Mouse (Mus musculus): ENCODE data around the gene Pabpc1l. TPM values are rescaled to one million over a fixed set of nuclear protein-coding genes. Genes with fewer than 3 reads are reported as not detected.

Pabpc1l gene
- polyA plus RNA-seq, 1 experiment from 2014 or later, result 1.4 TPM

GRCm38 (mm10) chr2:164079488-164079887 lies 54.2 kb downstream of the Pabpc1l start:
- H3K27ac ChIP-seq (replicated peaks; ENCODE audit: low read depth, low read length), result no peak overlapping the region
- H3K4me1 ChIP-seq (ENCODE audit: control insufficient read depth, insufficient read depth, low read length), result no peaks in the 10 kb centered on the region
- ATAC-seq (replicated peaks; ENCODE audit: insufficient number of reproducible peaks, low FRiP score, low TSS enrichment, low read depth) (no peak), DNase-seq (ENCODE audit: low spot score) (no peak)
- H3K9ac ChIP-seq (replicated peaks; ENCODE audit: low read length), result no peak overlapping the region
- H3K4me2 ChIP-seq (ENCODE audit: low read depth, low read length), result no peak overlapping the region
- H3K4me3 ChIP-seq (ENCODE audit: low read depth, low read length), result no peak overlapping the region
- H3K9me3 ChIP-seq (replicated peaks; ENCODE audit: control insufficient read depth, low read length), result no peaks in the 10 kb centered on the region
- WGBS, result 86% methylated on average over 6 of the region's 6 CpGs
- H3K27me3 ChIP-seq (ENCODE audit: control insufficient read depth, insufficient read depth, low read length), result no peaks in the 10 kb centered on the region
- H3K36me3 ChIP-seq (replicated peaks; ENCODE audit: control insufficient read depth, insufficient read depth, low read depth, low read length), result peaks cover 2% of the 10 kb centered on the region; the same call in 1 of the 2 replicates

DNA sequence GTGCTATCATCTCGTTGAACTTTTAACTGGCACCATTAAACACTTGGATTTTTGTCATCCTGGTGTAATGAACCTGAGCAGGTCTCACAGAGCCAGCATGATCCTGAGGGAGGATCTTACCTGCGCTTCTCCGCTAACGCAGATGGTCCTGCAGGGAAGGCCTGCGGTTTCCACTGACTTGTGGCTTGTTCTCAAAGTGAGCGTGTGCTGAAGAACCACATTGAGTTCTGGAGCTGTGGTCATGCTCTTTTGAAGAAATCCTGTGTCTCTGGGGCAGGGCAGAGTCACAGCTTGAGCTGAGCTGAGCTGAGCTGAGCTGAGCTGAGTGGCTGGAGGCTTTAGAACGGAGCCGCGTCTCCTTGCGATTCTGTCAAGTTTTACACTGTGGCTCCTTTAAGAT lies 56.3 kb downstream of the Pabpc1l start:
- no peaks in the 10 kb centered on the region for H3K27me3 ChIP-seq (ENCODE audit: control insufficient read depth, insufficient read depth, low read length)
- peaks cover 2% of the 10 kb centered on the region; the same call in 1 of the 2 replicates for H3K36me3 ChIP-seq (replicated peaks; ENCODE audit: control insufficient read depth, insufficient read depth, low read depth, low read length)
- no peak overlapping the region for H3K4me3 ChIP-seq (ENCODE audit: low read depth, low read length)
- no peak for DNase-seq (ENCODE audit: low spot score)
- no peaks in the 10 kb centered on the region for H3K4me1 ChIP-seq (ENCODE audit: control insufficient read depth, insufficient read depth, low read length)
- H3K4me2 ChIP-seq (ENCODE audit: low read depth, low read length), result no peak overlapping the region
- no peak overlapping the region for H3K9ac ChIP-seq (replicated peaks; ENCODE audit: low read length)
- H3K27ac ChIP-seq (replicated peaks; ENCODE audit: low read depth, low read length), result no peak overlapping the region
- H3K9me3 ChIP-seq (replicated peaks; ENCODE audit: control insufficient read depth, low read length), result no peaks in the 10 kb centered on the region
- no peak for ATAC-seq (replicated peaks; ENCODE audit: insufficient number of reproducible peaks, low FRiP score, low TSS enrichment, low read depth)
- WGBS, result 97% methylated on average over 10 of the region's 10 CpGs

DNA sequence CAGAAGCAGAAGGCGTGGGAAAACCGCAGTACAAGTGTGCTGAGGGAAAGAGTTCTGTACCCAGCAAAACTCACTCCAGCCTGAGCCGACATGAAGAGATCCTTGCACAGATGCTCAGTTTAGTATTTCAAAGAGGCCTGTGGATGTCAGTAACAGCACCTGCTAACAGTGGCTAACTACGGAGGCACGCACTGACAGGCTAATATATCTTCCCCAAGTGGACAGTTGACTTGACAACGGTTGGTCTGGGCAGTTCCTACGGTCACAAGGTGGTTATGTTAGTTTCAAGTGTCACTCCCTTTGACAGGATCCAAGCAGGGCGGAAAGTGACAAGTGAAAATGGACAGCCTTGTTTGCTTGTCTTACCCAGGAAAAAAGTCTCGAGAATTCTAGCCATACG lies 56.9 kb downstream of the Pabpc1l start:
- ATAC-seq (replicated peaks; ENCODE audit: insufficient number of reproducible peaks, low FRiP score, low TSS enrichment, low read depth) (no peak), DNase-seq (ENCODE audit: low spot score) (no peak)
- no peak overlapping the region for H3K9ac ChIP-seq (replicated peaks; ENCODE audit: low read length)
- no peaks in the 10 kb centered on the region for H3K9me3 ChIP-seq (replicated peaks; ENCODE audit: control insufficient read depth, low read length)
- no peaks in the 10 kb centered on the region for H3K4me1 ChIP-seq (ENCODE audit: control insufficient read depth, insufficient read depth, low read length)
- H3K27ac ChIP-seq (replicated peaks; ENCODE audit: low read depth, low read length), result no peak overlapping the region
- H3K36me3 ChIP-seq (replicated peaks; ENCODE audit: control insufficient read depth, insufficient read depth, low read depth, low read length), result peaks cover 2% of the 10 kb centered on the region; the same call in 1 of the 2 replicates
- 89% methylated on average over 10 of the region's 10 CpGs for whole genome bisulfite sequencing
- no peak overlapping the region for H3K4me2 ChIP-seq (ENCODE audit: low read depth, low read length)
- H3K4me3 ChIP-seq (ENCODE audit: low read depth, low read length), result no peak overlapping the region
- H3K27me3 ChIP-seq (ENCODE audit: control insufficient read depth, insufficient read depth, low read length), result no peaks in the 10 kb centered on the region

DNA sequence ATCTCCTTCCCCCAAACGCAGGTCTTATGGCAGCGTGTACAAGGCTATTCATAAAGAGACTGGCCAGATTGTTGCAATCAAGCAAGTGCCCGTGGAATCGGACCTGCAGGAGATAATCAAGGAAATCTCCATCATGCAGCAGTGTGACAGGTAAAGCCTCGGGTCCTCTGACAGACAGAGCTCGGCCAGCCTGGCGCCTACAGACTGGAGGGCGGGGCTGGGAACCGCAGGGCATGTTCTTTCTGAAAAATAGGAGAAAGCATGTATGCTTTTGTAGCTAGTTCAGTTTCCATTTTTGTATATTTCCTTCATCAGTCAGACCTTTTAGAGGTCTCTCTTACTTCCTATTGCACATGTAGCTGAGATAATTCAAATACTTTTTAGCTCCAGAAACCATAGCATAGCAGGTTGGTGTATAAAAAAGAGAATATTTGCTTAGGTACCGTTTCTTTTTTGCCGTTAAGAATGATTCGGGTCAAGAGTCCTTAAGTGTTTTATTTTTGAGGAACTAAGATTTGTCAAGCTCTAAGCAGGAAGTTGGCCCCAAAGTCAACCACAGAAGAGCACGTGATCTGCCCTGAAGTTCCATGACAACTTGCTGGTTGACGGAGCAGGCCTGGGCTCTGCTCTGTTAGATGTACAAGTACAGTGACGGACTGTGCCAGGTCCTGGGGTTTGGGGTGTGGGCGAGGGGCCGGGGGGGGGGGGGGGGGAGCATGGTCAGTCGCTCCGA lies 58.5 kb downstream of the Pabpc1l start:
- DNase-seq (ENCODE audit: low spot score), result no peak
- Histone ChIP-seq H3K27me3 (ENCODE audit: control insufficient read depth, insufficient read depth, low read length) (no peaks in the 10 kb centered on the region), H3K27ac (replicated peaks; ENCODE audit: low read depth, low read length) (no peak overlapping the region), H3K4me1 (ENCODE audit: control insufficient read depth, insufficient read depth, low read length) (no peaks in the 10 kb centered on the region), H3K9me3 (replicated peaks; ENCODE audit: control insufficient read depth, low read length) (no peaks in the 10 kb centered on the region), H3K9ac (replicated peaks; ENCODE audit: low read length) (no peak overlapping the region), H3K4me2 (ENCODE audit: low read depth, low read length) (no peak overlapping the region), H3K4me3 (ENCODE audit: low read depth, low read length) (no peak overlapping the region), H3K36me3 (replicated peaks; ENCODE audit: control insufficient read depth, insufficient read depth, low read depth, low read length) (peaks cover 2% of the 10 kb centered on the region; the same call in 1 of the 2 replicates)
- ATAC-seq (replicated peaks; ENCODE audit: insufficient number of reproducible peaks, low FRiP score, low TSS enrichment, low read depth), result no peak
- WGBS, result 90% methylated on average over 18 of the region's 19 CpGs

DNA sequence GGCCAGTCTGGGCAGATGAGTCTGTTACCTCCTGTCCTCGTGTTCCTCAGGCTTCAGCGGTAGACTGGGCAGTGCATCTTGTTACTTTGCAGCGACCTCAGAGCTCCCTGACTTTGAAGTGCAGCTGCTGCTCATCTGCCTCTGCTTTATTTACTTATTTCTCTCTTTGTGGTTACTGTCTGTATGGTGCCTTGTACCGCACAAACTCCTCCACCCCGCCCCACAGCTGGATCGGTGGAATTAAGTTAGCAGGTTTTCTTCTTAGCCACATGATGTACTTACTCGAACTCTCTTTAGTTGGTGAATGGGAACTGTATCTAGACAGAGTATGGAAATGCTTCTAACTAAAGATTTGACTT lies 59.1 kb downstream of the Pabpc1l start:
- H3K36me3 ChIP-seq (replicated peaks; ENCODE audit: control insufficient read depth, insufficient read depth, low read depth, low read length), result peaks cover 4% of the 10 kb centered on the region; the same call in 1 of the 2 replicates
- H3K9me3 ChIP-seq (replicated peaks; ENCODE audit: control insufficient read depth, low read length), result no peaks in the 10 kb centered on the region
- DNase-seq (ENCODE audit: low spot score) (no peak), ATAC-seq (replicated peaks; ENCODE audit: insufficient number of reproducible peaks, low FRiP score, low TSS enrichment, low read depth) (no peak)
- no peaks in the 10 kb centered on the region for H3K27me3 ChIP-seq (ENCODE audit: control insufficient read depth, insufficient read depth, low read length)
- WGBS, result 90% methylated on average over 7 of the region's 7 CpGs
- no peak overlapping the region for H3K9ac ChIP-seq (replicated peaks; ENCODE audit: low read length)
- H3K4me3 ChIP-seq (ENCODE audit: low read depth, low read length), result no peak overlapping the region
- no peak overlapping the region for H3K27ac ChIP-seq (replicated peaks; ENCODE audit: low read depth, low read length)
- H3K4me2 ChIP-seq (ENCODE audit: low read depth, low read length), result no peak overlapping the region
- no peaks in the 10 kb centered on the region for H3K4me1 ChIP-seq (ENCODE audit: control insufficient read depth, insufficient read depth, low read length)

DNA sequence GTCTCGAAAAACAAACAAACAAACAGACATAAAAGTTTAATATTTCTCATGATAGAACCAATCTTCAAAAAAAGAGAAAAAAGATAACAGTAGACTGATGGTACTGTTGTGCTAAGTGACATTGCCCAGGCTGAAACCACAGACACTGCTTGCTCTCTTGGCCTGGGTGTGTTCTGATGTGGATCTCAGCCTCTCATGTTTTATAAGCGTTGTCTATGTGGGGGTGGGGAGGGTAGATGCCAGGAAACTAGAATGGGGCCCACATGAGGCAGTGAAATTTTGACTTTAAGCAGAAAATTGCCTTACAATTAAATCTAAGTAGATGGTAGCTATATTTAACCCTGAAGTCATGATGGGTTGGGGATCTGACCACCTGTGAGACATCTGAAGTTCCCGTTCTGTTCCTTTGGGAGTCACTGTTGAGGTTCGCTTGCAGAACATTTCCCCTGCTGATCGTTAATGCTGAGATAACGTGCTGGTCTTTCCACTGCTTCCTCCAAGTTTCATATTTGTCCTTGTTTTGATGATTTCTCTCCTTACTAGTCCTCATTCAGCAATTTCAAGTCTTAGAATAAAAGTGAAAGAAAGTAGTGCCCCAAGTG lies 62.3 kb downstream of the Pabpc1l start:
- DNase-seq (ENCODE audit: low spot score) (no peak), ATAC-seq (replicated peaks; ENCODE audit: insufficient number of reproducible peaks, low FRiP score, low TSS enrichment, low read depth) (no peak)
- WGBS, result 88% methylated on average over 6 of the region's 6 CpGs
- H3K36me3 ChIP-seq (replicated peaks; ENCODE audit: control insufficient read depth, insufficient read depth, low read depth, low read length), result peaks cover 2% of the 10 kb centered on the region; the same call in 1 of the 2 replicates
- H3K4me3 ChIP-seq (ENCODE audit: low read depth, low read length), result no peak overlapping the region
- H3K4me2 ChIP-seq (ENCODE audit: low read depth, low read length), result no peak overlapping the region
- no peak overlapping the region for H3K9ac ChIP-seq (replicated peaks; ENCODE audit: low read length)
- no peak overlapping the region for H3K27ac ChIP-seq (replicated peaks; ENCODE audit: low read depth, low read length)
- H3K27me3 ChIP-seq (ENCODE audit: control insufficient read depth, insufficient read depth, low read length), result no peaks in the 10 kb centered on the region
- H3K4me1 ChIP-seq (ENCODE audit: control insufficient read depth, insufficient read depth, low read length), result no peaks in the 10 kb centered on the region
- no peaks in the 10 kb centered on the region for H3K9me3 ChIP-seq (replicated peaks; ENCODE audit: control insufficient read depth, low read length)

GRCm38 (mm10) chr2:164089508-164089907 lies 64.3 kb downstream of the Pabpc1l start:
- WGBS, result 91% methylated on average over 4 of the region's 4 CpGs
- ATAC-seq (replicated peaks; ENCODE audit: insufficient number of reproducible peaks, low FRiP score, low TSS enrichment, low read depth), result no peak
- Histone ChIP-seq H3K27me3 (ENCODE audit: control insufficient read depth, insufficient read depth, low read length) (no peaks in the 10 kb centered on the region), H3K36me3 (replicated peaks; ENCODE audit: control insufficient read depth, insufficient read depth, low read depth, low read length) (peaks cover 2% of the 10 kb centered on the region; the same call in 1 of the 2 replicates), H3K4me3 (ENCODE audit: low read depth, low read length) (no peak overlapping the region), H3K27ac (replicated peaks; ENCODE audit: low read depth, low read length) (no peak overlapping the region), H3K4me1 (ENCODE audit: control insufficient read depth, insufficient read depth, low read length) (no peaks in the 10 kb centered on the region), H3K9ac (replicated peaks; ENCODE audit: low read length) (no peak overlapping the region), H3K9me3 (replicated peaks; ENCODE audit: control insufficient read depth, low read length) (no peaks in the 10 kb centered on the region), H3K4me2 (ENCODE audit: low read depth, low read length) (no peak overlapping the region)
- DNase-seq (ENCODE audit: low spot score), result no peak

- 85% methylated on average over 7 of the region's 7 CpGs for WGBS
- Histone ChIP-seq H3K4me1 (ENCODE audit: control insufficient read depth, insufficient read depth, low read length) (no peaks in the 10 kb centered on the region), H3K27ac (replicated peaks; ENCODE audit: low read depth, low read length) (no peak overlapping the region), H3K9ac (replicated peaks; ENCODE audit: low read length) (no peak overlapping the region), H3K4me3 (ENCODE audit: low read depth, low read length) (no peak overlapping the region), H3K9me3 (replicated peaks; ENCODE audit: control insufficient read depth, low read length) (no peaks in the 10 kb centered on the region), H3K36me3 (replicated peaks; ENCODE audit: control insufficient read depth, insufficient read depth, low read depth, low read length) (peaks cover under 1% of the 10 kb centered on the region), H3K27me3 (ENCODE audit: control insufficient read depth, insufficient read depth, low read length) (no peaks in the 10 kb centered on the region), H3K4me2 (ENCODE audit: low read depth, low read length) (no peak overlapping the region)
- ATAC-seq (replicated peaks; ENCODE audit: insufficient number of reproducible peaks, low FRiP score, low TSS enrichment, low read depth) (no peak), DNase-seq (ENCODE audit: low spot score) (no peak)
Measured at GRCm38 (mm10) chr2:164094152-164094551, 68.9 kb downstream of the Pabpc1l start.

Measured in embryonic facial prominence, embryonic 11.5 days (tissue).